Mouse (Mus musculus) limb, embryonic 14.5 days (tissue): Measurements from ENCODE around the gene Tfrc. TPM values are rescaled to one million over a fixed set of nuclear protein-coding genes. Genes with fewer than 3 reads are reported as not detected.

Experiments
- ATAC-seq: fragments of 200-750 bp; cut with Nextera tagmentation; 2 replicates; pipeline ENCODE4 v1.8.0; 2017; ENCODE audit warnings: low read depth, moderate number of reproducible peaks, moderate TSS enrichment; ENCODE audit not compliant: low FRiP score
- DNase-seq: peaks from one replicate; pipeline ENCODE4 v3.0.0-alpha.2; 2015; ENCODE audit warnings: low spot score
- H3K27ac ChIP-seq: fragments of 300-500 bp; sonication (generic); replicated peaks from 2 replicates; pipeline ENCODE4 v1.5.1; 2014; ENCODE audit warnings: low read depth, mild to moderate bottlenecking, low read length, moderate library complexity, mixed read lengths
- H3K27me3 ChIP-seq: fragments of 300-500 bp; sonication (generic); 2 replicates; pipeline ENCODE4 v1.6.1; 2014; ENCODE audit warnings: low read length, mixed read lengths; ENCODE audit not compliant: control insufficient read depth, insufficient read depth
- H3K36me3 ChIP-seq: fragments of 300-500 bp; sonication (generic); 2 replicates; pipeline ENCODE4 v1.6.1; 2014; ENCODE audit warnings: mild to moderate bottlenecking, low read length, moderate library complexity, mixed read lengths; ENCODE audit not compliant: control insufficient read depth, insufficient read depth
- H3K4me1 ChIP-seq: fragments of 300-500 bp; sonication (generic); 2 replicates; pipeline ENCODE4 v1.6.1; 2014; ENCODE audit warnings: antibody characterized with exemption, low read length, mixed read lengths; ENCODE audit not compliant: control insufficient read depth, insufficient read depth
- H3K4me2 ChIP-seq: fragments of 300-500 bp; sonication (generic); replicated peaks from 2 replicates; pipeline ENCODE4 v1.6.1; 2014; ENCODE audit warnings: low read depth, mild to moderate bottlenecking, low read length, moderate library complexity; ENCODE audit not compliant: severe bottlenecking
- H3K4me3 ChIP-seq: fragments of 300-500 bp; sonication (generic); replicated peaks from 2 replicates; pipeline ENCODE4 v1.5.1; 2014; ENCODE audit warnings: low read length
- H3K9ac ChIP-seq: fragments of 300-500 bp; sonication (generic); 2 replicates; pipeline ENCODE4 v1.6.1; 2014; ENCODE audit warnings: mild to moderate bottlenecking, low read depth, low read length, moderate library complexity; ENCODE audit not compliant: severe bottlenecking
- H3K9me3 ChIP-seq: fragments of 300-500 bp; sonication (generic); 2 replicates; pipeline ENCODE4 v1.6.1; 2016; ENCODE audit warnings: low read length; ENCODE audit not compliant: control insufficient read depth
- POLR2A ChIP-seq: fragments of 200-500 bp; IDR thresholded peaks from 2 replicates; pipeline ENCODE4 v1.8.0; 2012; ENCODE audit warnings: inconsistent platforms, mild to moderate bottlenecking, moderate library complexity, borderline replicate concordance; ENCODE audit not compliant: insufficient read depth, insufficient read length; ENCODE audit errors: extremely low read depth
- WGBS: fragments of 180-500 bp; shearing (Covaris S2); extraction: QIAGEN DNeasy Blood & Tissue Kit; methylation state at CpG from one replicate; pipeline ENCODE4 v1.1.7; 2014; 5-methylcytosine and 5-hydroxymethylcytosine counted together
- polyA plus RNA-seq, 2 experiments: library from polyadenylated mRNA; depleted of rRNA in 1 of 2; stranded (reverse) in 1 of 2; unstranded in 1 of 2; fragments of >200 nt; fragmentation: Nextera tagmentation in 1 of 2; extraction: Ambion mirVana in 1 of 2; gene quantifications; 2 replicates each; pipeline versions ENCODE4 v1.2.1 to v1.2.3; 2012 to 2014

The Tfrc gene
- polyA plus RNA-seq, 2 experiments, result 33.6 to 33.8 TPM

GRCm38 (mm10) chr16:32659385-32659784, 50.7 kb downstream of the Tfrc start:
- no peak for ATAC-seq
- Histone ChIP-seq H3K9me3 (no peaks in the 10 kb centered on the region), H3K9ac (peak overlapping the region; percentile 52), H3K4me1 (peaks cover 50% of the 10 kb centered on the region), H3K27me3 (no peaks in the 10 kb centered on the region), H3K4me2 (peak overlapping the region; percentile 64), H3K4me3 (peak overlapping the region; percentile 34), H3K36me3 (peaks cover 8% of the 10 kb centered on the region), H3K27ac (no peak overlapping the region)
- DNase-seq, result peak; percentile 61
- WGBS, result 11% methylated on average over 8 of the region's 8 CpGs
- no peak for TF ChIP-seq POLR2A

- DNase-seq (no peak), ATAC-seq (no peak)
- no peak overlapping the region for H3K4me3 ChIP-seq
- H3K27me3 ChIP-seq, result no peaks in the 10 kb centered on the region
- no peaks in the 10 kb centered on the region for H3K9me3 ChIP-seq
- 30% methylated on average over 1 of the region's 1 CpGs for WGBS
- peaks cover 50% of the 10 kb centered on the region for H3K4me1 ChIP-seq
- no peak for TF ChIP-seq POLR2A
- no peak overlapping the region for H3K9ac ChIP-seq
- no peak overlapping the region for H3K4me2 ChIP-seq
- 0 out of 2 replicates have a peak overlapping the region, but pooled peaks have one; percentile 2 for H3K27ac ChIP-seq
- peaks cover 10% of the 10 kb centered on the region for H3K36me3 ChIP-seq
Measured at GRCm38 (mm10) chr16:32660095-32660494, 51.4 kb downstream of the Tfrc start.

GRCm38 (mm10) chr16:32660557-32661321, 52.0 kb downstream of the Tfrc start:
- WGBS, result 22% methylated on average over 10 of the region's 10 CpGs
- no peak for TF ChIP-seq POLR2A
- Histone ChIP-seq H3K9me3 (no peaks in the 10 kb centered on the region), H3K4me1 (peaks cover 50% of the 10 kb centered on the region), H3K4me3 (no peak overlapping the region), H3K36me3 (peaks cover 16% of the 10 kb centered on the region), H3K4me2 (peak overlapping the region; percentile 18), H3K27ac (peak overlapping the region; percentile 68; the same call in 1 of the 2 replicates), H3K9ac (peak overlapping the region; percentile 18; the same call in 1 of the 2 replicates), H3K27me3 (no peaks in the 10 kb centered on the region)
- DNase-seq (no peak), ATAC-seq (0 out of 2 replicates have a peak, but pooled peaks have one; percentile 34)

GRCm38 (mm10) chr16:32661493-32661921, 52.8 kb downstream of the Tfrc start:
- peak overlapping the region; percentile 18; the same call in 1 of the 2 replicates for H3K4me2 ChIP-seq
- peaks cover 16% of the 10 kb centered on the region for H3K36me3 ChIP-seq
- peak overlapping the region; percentile 18 for H3K9ac ChIP-seq
- H3K4me3 ChIP-seq, result peak overlapping the region; percentile 0; the same call in 1 of the 2 replicates
- no peak for TF ChIP-seq POLR2A
- WGBS, result 44% methylated on average over 10 of the region's 10 CpGs
- H3K9me3 ChIP-seq, result no peaks in the 10 kb centered on the region
- no peaks in the 10 kb centered on the region for H3K27me3 ChIP-seq
- DNase-seq (no peak), ATAC-seq (peak; percentile 32; the same call in 1 of the 2 replicates)
- H3K27ac ChIP-seq, result peak overlapping the region; percentile 68
- peaks cover 46% of the 10 kb centered on the region for H3K4me1 ChIP-seq

GRCm38 (mm10) chr16:32662372-32662771, 53.7 kb downstream of the Tfrc start:
- Histone ChIP-seq H3K9me3 (no peaks in the 10 kb centered on the region), H3K27ac (no peak overlapping the region), H3K9ac (0 out of 2 replicates have a peak overlapping the region, but pooled peaks have one; percentile 18), H3K4me3 (no peak overlapping the region), H3K4me2 (no peak overlapping the region), H3K27me3 (no peaks in the 10 kb centered on the region), H3K36me3 (peaks cover 16% of the 10 kb centered on the region), H3K4me1 (peaks cover 44% of the 10 kb centered on the region)
- no peak for ATAC-seq
- no peak for DNase-seq
- no peak for TF ChIP-seq POLR2A
- WGBS, result 86% methylated on average over 7 of the region's 7 CpGs
